Mouse (Mus musculus) embryo, embryonic 10 days (tissue): ENCODE data around the gene Trp53tg5.

Experiments
- DNase-seq: peaks from one replicate; pipeline ENCODE4 v3.0.0-alpha.2; 2015; ENCODE audit warnings: low spot score

The Trp53tg5 gene

DNA sequence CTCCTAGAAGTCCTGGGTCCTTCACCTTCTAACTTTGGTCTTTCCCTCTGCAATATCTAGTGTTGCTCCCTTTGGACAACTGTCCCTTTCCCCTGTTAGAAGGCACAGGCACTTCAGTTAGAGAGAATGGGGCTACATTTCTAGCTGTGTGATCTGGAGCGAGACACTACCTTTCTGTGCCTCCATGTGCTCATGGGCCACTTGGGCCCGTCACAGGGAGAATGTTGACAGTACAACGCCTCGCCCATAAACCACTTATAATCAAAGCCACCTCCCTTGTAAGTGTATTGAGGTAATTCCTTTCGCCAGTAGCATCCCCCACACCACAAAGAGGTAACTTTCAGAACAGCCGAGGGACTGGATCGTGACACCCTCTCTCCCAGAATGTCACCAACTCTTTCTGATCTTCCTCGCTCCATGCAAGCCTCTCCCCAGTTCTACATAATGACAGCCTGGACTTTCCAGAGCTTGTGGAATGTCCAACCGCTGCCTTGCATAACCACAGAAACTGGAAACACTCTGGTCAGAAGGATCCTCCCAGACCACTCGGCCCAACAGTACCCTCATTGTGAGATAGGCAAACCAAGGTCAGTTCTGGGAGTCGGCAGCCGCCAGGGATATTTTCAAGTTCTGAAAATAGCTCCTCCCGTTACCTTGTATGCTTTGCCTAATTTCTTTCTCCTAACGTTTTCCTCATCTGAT lies 24.0 kb downstream of the Trp53tg5 start:
- DNase-seq: no peak

DNA sequence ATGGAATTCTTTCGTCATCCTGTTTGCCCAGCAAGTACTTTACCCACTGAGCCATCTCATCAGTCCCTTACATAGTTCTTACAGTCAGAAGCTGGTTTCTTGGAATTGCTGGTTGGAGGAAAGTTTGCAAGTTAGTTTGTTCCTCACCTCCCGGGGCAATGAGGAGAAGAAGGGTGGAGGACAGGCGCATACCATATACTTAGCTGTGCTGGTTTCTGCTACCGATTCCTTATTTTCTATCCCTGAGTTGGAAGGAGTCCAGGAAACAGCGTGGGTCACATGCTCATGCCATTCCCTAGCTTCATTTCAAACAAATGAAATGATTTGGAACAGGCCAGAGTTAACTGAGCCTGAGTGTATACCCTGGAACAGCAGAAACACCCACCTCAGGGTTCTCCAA lies 24.6 kb downstream of the Trp53tg5 start:
- DNase-seq: no peak

DNA sequence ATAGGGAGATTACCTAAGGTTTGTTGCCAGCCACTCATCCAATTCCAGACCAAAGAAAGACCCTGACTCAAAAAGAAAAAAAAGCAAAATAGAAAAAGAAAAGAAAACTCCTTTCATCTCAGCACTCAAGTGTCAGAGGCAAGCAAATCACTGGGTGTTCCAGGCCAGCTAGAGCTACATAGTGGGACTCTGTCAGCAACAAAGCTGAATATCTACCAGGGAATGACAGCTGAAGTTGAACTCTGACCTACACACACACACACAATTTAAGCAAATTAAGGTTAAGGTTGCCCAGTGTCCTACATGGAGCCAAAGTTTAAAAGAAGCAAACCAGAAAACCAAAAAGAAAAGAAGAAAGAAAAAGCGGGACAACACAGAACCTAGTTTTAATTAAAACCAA lies 25.4 kb downstream of the Trp53tg5 start:
- DNase-seq: no peak

DNA sequence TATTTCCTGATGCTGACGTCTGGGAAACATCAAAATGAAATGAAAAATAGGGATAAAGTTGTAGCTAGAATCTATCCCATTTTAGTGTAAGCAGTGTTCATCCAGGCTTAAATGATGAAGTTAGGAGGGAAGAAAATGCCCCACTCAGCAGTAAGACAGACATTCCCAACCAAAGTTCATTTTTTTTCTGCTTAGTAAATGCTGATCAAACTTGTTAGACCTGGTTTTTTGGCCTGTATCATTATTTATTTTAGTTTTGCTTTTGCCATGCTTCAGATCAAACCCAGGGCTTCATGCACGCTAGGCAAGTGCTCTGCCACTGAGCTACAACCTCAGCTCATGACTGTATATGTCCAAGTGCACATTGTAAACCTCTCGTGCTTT lies 27.4 kb downstream of the Trp53tg5 start:
- DNase-seq: no peak

DNA sequence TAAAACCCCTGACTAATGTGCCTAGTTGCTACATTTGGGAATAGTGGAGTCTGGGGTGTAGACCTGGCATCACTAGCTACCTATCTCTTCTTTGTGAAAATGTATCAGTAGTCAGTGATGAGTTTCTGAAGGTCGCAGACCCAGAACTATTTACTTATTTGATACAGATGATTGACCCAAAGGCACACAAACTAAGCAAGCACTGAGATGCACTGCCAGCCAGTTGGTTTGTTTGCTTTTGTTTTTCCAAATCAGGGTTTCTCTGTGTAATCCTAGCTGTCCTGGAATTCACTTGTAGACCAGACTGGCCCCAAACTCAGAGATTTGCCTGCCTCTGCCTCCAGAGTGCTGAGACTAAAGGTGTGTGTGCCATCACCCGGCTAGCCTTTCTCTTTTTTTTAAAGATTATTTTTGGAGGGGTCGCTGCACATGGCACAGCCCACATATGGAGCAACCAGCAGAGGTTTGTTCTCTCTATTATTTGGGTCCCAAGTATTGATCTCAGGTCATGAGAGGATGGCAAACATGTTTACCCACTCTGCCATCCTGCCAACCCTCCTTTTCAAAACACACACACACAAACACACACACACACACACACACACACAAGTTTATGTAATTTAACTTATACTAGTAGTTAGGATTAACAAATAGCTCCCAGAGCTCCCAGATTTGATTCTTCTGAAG lies 28.0 kb downstream of the Trp53tg5 start:
- no peak for DNase-seq

DNA sequence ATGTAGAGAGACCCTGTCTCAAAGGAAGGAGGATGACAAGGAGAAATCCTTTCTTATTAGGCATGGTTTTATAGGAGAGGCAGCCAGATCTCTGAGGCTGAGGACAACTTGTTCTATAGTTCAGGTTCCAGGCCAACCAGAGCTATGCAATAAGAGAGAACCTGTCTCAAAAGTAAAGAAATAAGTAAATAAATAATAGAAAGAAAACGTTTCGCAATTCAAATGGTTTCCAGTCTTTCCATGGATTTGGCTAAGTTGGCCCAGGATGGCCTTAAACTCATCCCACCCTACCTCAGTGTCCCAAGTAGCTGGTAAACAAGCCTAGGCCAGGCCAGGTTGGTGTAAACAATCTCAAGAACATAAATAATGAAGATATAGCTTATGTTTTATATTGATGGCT lies 28.8 kb downstream of the Trp53tg5 start:
- DNase-seq: no peak

DNA sequence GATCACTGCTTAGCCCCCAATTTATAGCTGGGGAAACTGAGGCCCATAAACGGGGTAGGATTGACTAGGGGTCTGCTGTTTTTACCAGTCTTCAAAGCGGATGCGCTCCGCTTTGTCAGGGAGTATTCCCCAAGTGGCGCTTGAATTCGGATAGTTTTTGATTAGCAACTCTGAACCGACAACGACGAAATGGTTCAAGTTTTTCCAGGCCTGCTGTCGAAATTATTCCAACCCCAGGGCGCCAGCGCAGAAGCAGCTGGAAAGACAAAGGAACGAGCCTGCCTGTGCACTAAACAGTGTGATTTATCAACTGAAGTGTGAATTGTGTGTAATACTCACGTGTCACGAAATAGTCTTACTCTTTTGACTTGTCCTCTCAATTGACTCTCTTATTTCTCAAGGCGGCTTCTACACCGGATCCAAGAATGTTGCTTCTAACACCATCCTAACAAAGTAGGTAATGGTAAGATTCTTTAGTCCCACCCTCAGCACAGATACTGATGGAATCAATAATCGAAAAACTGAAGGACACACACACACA lies 30.0 kb downstream of the Trp53tg5 start, which contains the start of gene Sdc4:
Sdc4 (minus strand) TSS at position 428 of the 541 bp plus-strand sequence.
- peak; percentile 39 for DNase-seq

DNA sequence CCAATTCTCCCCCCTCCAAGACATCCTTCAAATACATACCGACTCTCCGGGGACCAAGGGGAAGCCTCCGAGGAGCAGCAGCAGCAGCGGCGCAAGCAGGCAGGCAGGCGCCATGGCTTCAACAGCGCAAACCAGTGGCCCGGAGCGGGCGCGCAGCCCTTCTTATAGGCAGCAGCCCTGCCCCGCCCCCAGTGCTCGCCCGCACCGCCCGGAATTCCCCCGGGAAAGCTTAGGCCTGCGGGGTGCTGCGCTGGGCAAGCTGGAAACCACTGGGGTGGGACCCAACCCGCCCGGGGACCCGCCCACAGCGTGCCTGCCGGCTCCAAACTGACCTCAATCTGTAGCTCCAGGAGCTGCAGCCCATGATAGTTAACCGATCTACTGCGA lies 30.5 kb downstream of the Trp53tg5 start:
- DNase-seq: peak; percentile 84

DNA sequence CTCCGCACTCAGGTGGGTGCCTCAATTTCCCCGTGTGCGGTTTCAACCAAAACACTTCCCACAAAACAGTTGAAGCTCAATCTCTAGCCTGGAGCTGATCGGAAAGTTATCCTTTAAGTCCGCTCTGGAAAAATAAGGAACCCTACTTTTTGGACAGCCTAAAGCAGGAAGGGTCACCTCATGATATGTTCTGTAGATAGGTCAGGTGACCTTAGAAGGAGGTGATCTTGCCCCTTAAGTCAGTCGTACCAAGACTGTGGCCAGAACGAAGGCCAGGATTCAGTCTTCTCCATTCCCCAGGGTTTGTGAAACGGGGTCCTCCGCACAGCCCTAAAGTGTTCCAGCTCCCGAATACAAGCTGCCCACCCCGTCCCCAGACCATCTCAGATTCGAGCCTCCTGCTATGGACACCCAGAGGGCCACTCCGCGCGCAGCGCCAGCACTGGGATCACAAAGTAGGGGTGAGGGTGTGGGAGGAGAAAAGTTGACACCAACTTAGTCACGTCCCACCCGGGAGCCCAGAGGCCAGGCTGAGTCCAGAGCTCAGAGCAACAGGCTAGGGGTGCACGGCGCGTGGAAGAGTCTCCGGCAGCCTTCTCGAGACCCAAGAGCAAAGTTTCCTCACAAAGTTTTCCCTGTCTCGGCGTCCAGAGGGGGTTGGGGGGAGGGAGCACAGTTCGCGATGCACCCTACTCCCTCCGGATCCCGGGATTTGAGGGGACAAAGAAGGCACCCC lies 31.0 kb downstream of the Trp53tg5 start:
- DNase-seq: peak; percentile 35

DNA sequence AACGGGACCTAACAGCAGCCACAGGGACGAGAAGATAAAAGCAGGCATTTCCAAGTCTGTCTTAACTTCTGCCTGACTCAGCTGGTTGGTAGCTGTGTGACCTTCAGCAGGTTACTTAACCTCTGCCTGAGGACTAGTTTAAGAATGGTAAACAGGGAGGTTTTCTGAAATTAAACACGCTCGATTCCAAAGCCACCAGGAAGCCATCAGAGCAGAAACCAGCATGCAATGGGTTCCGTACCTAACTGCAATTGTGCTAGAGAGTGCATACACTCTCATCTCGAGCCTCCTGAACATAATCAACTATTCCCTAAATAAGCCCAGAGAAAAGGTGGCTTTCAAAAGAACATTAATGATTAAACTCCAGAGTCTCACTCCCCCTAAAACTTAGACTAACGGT lies 31.8 kb downstream of the Trp53tg5 start:
- DNase-seq: no peak

DNA sequence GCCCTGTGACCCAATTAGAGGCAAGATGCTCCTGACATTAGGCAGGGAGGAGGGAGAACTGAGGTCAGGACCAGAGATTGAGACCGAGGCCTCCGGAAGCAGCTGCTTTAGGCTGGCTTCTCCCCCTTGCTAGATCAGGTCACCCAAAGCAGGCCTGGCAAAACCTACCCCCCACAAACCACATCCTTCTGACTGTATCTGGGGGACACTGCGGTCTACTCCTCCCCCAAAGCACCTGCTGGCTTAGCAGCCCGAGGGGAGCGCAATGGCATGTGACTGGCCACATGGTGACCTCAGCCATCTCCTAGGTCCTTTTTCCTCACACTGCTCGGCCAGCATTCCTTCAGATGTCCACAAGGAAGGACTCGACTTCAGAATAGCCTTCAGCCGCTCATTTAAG lies 32.4 kb downstream of the Trp53tg5 start:
- no peak for DNase-seq

DNA sequence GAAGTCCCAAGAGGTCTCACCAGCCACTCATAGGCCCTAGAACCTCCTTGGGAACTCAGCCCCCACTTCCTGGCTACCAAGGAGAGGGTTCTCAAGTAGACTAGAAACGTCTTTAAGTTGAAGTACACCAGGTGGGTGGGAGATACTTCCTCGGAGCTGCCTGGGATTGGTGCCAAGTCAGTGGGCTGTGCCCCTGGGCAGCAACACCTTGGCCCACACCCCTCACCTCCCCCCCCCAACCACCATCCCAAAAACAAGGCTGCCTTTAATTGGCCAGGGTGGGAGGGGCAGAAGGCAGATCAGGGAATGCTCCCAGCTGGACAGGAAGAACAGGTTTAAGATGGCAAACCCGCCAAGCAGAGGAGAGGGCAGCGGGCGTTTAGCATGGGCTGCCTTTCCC lies 33.2 kb downstream of the Trp53tg5 start:
- DNase-seq: no peak

DNA sequence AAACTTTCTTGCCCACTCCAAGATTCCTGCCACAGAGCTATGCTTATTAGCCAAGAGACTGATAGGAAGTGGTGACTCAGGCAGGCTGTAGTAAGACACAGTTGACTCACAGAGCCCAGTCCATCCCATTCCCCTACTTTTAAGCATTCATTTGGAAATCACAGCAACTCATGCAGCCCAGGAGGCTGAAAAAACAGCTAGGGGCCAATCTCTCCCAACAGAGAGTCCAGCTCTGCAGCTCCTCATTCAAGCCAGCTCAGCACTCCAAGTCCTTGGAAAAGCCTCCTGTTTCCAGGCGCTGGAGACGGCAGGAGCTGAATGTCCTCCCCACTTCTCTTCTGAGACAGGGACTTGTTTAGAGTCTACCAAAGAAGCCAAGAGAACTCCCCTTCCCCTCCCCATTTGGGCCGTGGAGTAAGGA lies 34.5 kb downstream of the Trp53tg5 start:
- DNase-seq: no peak

DNA sequence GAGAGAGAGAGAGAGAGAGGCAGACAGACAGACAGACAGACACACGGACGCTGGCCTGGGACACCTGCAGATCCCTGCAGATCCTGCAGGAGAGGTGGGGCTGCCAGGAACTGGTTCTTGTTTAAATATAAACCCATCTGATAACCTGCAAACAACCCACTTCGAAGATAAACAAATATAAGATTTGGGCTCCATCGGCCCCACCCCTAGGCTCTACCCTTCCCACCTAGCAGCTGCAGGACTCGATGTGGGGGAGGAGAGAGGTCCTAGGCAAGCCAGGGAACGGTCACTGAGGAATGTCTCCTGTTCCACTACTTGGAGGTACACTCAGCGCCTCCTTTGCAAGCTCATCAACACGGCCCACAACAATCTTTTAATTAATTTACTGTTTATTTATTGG lies 35.3 kb downstream of the Trp53tg5 start:
- no peak for DNase-seq

DNA sequence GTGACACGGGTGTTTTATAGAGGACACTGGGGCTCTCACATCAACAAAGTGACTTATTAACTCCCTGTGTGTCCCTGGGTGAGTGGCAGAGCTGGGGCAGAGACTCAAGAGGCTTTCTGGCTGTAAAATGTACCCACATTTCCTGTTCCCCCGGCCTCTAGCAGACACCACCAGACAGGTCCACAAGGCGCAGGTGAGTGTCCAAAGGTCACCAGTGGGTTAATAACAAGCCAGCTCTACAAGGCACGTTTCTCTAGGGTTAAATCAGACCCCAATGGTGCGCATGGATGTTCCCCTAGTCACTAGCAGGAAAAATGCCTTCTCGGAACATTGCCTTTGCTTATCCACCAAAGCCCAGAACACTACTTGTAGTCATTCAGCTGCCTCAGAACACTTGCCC lies 35.8 kb downstream of the Trp53tg5 start:
- no peak for DNase-seq

DNA sequence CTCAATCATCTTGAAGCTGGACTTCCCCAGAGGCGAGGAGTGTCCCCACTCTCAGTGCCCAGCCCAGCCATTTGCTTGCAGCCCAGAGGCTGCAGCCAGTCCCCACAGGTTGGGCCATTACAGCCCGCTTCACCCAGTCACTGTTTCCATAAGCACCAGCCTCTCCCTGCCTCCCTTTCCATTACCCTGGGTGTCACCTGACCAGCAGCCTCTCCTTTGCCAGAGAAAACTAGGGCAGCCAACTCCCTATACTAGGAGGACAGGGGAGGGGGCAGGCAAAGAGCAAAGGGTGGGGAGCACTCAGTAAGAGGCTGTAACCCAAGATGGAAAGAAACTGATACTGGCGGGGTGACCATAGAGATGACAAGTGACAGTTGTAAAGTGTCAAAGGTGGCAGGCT lies 36.6 kb downstream of the Trp53tg5 start:
- DNase-seq: no peak

DNA sequence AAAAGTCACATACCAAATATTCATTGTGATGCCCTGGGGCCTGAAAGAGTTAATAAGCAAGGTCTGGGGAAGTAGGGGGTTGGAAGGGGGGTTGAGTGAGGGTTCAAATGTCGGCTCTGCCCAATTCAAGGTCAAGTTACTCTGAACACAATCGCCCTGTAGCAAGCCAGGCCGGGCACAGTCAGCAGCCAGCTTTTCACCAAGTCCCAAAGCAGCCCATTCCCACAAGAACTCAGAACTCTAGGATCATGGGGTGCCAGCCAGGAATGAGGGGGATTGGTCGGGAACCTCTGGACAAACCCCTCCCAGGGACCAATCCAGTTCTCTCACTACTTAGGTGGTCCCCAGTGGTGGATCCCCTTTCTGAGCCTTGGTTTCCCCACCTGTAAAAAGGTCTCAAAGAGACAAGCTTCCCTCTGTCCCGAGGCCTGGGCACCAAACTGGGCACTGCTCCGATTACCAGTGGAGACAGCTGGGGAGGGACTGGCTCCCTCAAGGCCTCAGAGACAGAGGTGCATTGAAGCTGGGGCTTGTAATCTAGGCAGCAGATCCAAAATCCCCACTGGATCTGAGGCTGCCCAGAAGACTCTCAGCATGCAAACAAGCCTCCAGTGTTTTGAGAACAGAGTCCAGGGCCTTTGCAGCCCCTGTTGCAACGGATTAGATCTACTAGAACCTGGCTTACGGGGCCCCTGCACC lies 37.2 kb downstream of the Trp53tg5 start:
- no peak for DNase-seq

DNA sequence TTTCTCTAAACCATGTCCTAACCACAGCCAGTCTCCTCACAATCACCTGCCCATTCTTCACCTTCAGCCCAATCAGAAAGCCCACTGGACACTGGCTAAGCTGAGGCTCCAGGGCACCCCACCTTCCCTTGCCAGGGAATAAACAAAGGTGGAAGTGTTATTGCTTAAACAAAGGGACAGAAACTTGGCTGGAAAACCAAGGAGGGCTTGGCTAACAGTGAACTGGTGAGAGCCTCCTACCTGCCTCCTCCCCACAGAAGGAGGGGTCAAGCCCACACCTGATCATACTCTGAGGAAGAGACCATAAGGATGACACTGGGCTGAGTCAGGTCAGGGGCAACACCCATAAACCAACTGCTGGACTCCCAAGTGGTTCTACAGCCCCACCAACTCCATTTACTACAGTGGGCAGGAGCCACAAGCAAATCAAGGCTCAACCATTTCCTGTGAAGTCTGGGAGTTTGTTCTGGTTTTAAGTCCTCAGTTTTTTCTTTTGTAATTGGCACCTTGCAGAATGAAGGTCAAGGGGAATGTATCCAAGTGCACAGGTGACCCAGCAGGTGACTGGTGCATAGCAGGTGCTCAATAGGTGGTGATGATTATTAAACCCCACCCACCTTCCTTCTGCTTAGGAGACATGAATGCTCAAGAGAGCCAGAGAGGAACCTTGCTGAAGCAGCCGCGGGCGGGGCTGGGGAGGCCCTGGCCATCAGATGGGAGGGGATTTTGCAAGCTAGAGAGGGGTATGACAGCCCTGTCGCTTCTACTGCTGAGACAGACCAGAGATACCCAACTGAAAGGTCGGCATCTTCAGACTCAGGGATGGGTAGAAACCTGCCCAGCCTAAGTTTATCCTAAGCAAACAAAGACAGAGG lies 38.1 kb downstream of the Trp53tg5 start:
- DNase-seq: no peak

DNA sequence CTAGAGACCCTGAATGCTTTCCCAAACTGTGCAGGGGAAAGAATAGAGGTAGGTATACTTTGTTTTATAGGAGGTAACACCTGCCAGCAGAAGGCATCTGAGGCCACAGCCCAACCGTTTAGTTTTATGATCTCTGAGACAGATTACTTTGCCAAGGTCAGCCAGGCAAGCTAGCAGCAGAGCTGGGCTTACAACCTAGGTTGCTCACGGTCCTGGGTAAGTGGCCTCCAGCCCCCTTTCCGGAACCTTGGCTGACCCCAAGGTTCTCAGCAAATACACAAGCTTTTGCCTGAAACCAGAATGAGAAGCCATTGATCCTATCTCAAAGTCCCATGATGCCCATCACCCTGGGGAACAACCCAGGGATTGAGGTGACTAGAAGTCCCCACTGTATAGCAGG lies 38.8 kb downstream of the Trp53tg5 start:
- DNase-seq: no peak

DNA sequence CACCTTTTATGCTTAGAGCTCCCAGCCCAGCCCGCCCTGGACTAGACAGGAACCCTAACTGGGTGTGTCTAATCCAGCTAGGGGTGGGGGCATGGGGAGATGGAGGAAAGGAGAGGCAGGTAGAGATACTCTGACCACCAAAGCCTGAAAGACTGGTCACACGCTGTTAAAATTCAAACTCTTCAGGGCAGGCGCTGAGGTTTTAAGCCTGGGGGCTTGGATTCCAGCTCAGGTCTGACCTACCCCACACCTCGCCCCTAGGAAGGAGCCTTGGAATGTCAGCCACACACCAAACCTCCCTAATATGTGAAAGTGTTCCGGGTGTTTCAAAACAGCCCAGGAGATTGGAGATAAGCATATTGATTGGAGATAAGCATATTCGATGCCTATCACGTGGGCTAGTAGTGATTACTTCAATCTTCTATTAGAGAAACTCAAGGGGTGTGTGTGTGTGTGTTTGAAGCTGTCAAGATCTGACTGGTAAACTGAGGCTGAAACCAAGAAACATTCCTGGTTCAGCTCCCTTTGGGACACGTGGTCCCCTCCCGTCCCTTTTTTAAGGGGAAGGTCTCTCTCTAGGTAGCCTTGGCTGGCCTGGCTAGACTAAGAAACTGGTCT lies 40.1 kb downstream of the Trp53tg5 start:
- no peak for DNase-seq
